Mouse (Mus musculus): ENCODE data around the gene Plpp1. TPM values are rescaled to one million over a fixed set of nuclear protein-coding genes. Genes with fewer than 3 reads are reported as not detected.

Plpp1 gene
- polyA plus RNA-seq, 1 experiment = 175 TPM

- TF ChIP-seq CTCF (IDR thresholded peaks at IDR 0.05; ENCODE audit: borderline replicate concordance, insufficient read depth, low read length) (no peak), POLR2A (IDR thresholded peaks at IDR 0.05; ENCODE audit: low read depth, low read length) (no peak)
- Histone ChIP-seq H3K4me3 (ENCODE audit: insufficient read depth, low read length) (no peak overlapping the region), H3K4me1 (ENCODE audit: control insufficient read depth, insufficient read depth, low read length) (peaks cover 7% of the 10 kb centered on the region; the same call in 1 of the 2 replicates), H3K27ac (ENCODE audit: insufficient read depth, low read length) (peak overlapping the region; percentile 99)
These were observed 28.3 kb upstream of the Plpp1 start for GRCm38 (mm10) chr13:112772252-112772651.

DNA sequence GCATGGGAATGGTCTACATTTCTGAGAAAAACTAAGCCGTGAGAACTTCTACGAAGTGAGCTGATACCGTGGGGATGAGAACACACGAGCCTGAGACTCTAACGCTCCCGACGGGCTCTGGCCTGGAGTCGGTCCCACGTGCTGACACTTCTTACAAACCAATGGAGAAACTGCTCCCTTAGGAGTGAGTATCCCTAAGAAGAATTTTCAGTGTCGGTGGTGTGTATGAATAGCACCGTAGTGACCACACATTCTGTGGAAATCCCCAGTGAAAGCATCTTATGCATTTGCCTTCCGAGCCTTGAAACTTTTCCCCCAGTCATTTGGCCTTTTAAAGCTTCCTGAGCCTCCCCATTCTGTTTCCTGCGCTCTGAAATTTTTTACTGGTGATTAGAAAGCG is 27.7 kb upstream of the Plpp1 start:
- TF ChIP-seq CTCF (IDR thresholded peaks at IDR 0.05; ENCODE audit: borderline replicate concordance, insufficient read depth, low read length) (no peak), POLR2A (IDR thresholded peaks at IDR 0.05; ENCODE audit: low read depth, low read length) (no peak)

GRCm38 (mm10) chr13:112773991-112774675 is 26.5 kb upstream of the Plpp1 start:
- H3K27ac ChIP-seq (ENCODE audit: insufficient read depth, low read length) = peak overlapping the region; percentile 72; the same call in 1 of the 2 replicates
- H3K4me3 ChIP-seq (ENCODE audit: insufficient read depth, low read length) = no peak overlapping the region
- TF ChIP-seq CTCF (IDR thresholded peaks at IDR 0.05; ENCODE audit: borderline replicate concordance, insufficient read depth, low read length) (no peak), POLR2A (IDR thresholded peaks at IDR 0.05; ENCODE audit: low read depth, low read length) (no peak)
- peaks cover 10% of the 10 kb centered on the region; the same call in 1 of the 2 replicates for H3K4me1 ChIP-seq (ENCODE audit: control insufficient read depth, insufficient read depth, low read length)

More for the DNA sequence above, 27.7 kb upstream of the Plpp1 start:
- no peak overlapping the region for H3K4me3 ChIP-seq (ENCODE audit: insufficient read depth, low read length)
- H3K27ac ChIP-seq (ENCODE audit: insufficient read depth, low read length) = peak overlapping the region; percentile 99
- H3K4me1 ChIP-seq (ENCODE audit: control insufficient read depth, insufficient read depth, low read length) = peaks cover 7% of the 10 kb centered on the region; the same call in 1 of the 2 replicates

DNA sequence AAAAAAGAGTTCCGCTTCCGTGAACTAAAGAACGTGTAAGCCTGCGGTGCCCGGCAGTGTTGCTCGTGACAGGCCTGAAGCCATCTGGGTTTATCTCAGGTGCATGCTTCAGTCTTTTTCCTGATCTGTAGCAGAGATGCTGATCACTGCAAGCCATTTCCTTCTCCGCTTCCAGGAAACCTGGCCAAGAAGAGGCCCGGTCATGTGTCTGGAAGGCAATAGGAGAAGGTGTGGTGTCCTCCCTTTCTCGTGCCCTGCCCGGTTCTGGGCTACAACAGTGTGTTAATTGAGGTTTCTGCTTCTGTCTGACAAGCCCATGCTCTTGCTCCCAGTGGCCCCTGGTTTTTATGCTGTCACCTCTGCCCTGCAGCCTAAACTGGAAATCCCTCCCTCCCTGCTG is 24.7 kb upstream of the Plpp1 start:
- Histone ChIP-seq H3K27ac (ENCODE audit: insufficient read depth, low read length) (no peak overlapping the region), H3K4me3 (ENCODE audit: insufficient read depth, low read length) (no peak overlapping the region), H3K4me1 (ENCODE audit: control insufficient read depth, insufficient read depth, low read length) (peaks cover 8% of the 10 kb centered on the region; the same call in 1 of the 2 replicates)
- TF ChIP-seq CTCF (IDR thresholded peaks at IDR 0.05; ENCODE audit: borderline replicate concordance, insufficient read depth, low read length) (no peak), POLR2A (IDR thresholded peaks at IDR 0.05; ENCODE audit: low read depth, low read length) (no peak)

DNA sequence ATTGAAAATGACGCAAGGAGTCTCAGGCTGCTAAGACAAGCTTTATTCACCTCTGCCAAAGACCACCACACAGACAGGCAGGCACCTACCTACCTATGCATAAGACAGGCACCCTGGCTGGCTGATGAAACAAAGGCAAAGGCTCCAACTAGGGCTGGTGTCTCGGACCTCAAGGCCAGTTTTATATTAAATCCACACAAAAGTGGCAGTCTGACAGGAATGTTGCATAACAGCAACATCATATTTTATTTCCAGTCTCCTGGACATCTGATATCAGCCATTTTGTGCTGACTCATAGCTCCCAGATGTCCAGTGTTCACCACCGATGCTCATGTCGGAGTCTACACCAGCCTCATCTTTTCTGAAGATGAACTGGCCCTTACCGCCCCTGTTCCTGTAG is 22.2 kb upstream of the Plpp1 start:
- H3K4me3 ChIP-seq (ENCODE audit: insufficient read depth, low read length) = no peak overlapping the region
- peak overlapping the region; percentile 9; the same call in 1 of the 2 replicates for H3K27ac ChIP-seq (ENCODE audit: insufficient read depth, low read length)
- TF ChIP-seq POLR2A (IDR thresholded peaks at IDR 0.05; ENCODE audit: low read depth, low read length) = no peak
- TF ChIP-seq CTCF (IDR thresholded peaks at IDR 0.05; ENCODE audit: borderline replicate concordance, insufficient read depth, low read length) = no peak
- H3K4me1 ChIP-seq (ENCODE audit: control insufficient read depth, insufficient read depth, low read length) = 0 out of 2 replicates have a peak, but pooled peaks cover 3% of the 10 kb centered on the region

- TF ChIP-seq POLR2A (IDR thresholded peaks at IDR 0.05; ENCODE audit: low read depth, low read length) (no peak), CTCF (IDR thresholded peaks at IDR 0.05; ENCODE audit: borderline replicate concordance, insufficient read depth, low read length) (no peak)
- Histone ChIP-seq H3K27ac (ENCODE audit: insufficient read depth, low read length) (no peak overlapping the region), H3K4me1 (ENCODE audit: control insufficient read depth, insufficient read depth, low read length) (no peaks in the 10 kb centered on the region), H3K4me3 (ENCODE audit: insufficient read depth, low read length) (no peak overlapping the region)
These were observed 15.3 kb upstream of the Plpp1 start for GRCm38 (mm10) chr13:112785305-112785704.

- TF ChIP-seq POLR2A (IDR thresholded peaks at IDR 0.05; ENCODE audit: low read depth, low read length) (no peak), CTCF (IDR thresholded peaks at IDR 0.05; ENCODE audit: borderline replicate concordance, insufficient read depth, low read length) (no peak)
- Histone ChIP-seq H3K4me3 (ENCODE audit: insufficient read depth, low read length) (no peak overlapping the region), H3K27ac (ENCODE audit: insufficient read depth, low read length) (no peak overlapping the region), H3K4me1 (ENCODE audit: control insufficient read depth, insufficient read depth, low read length) (no peaks in the 10 kb centered on the region)
These were observed 14.4 kb upstream of the Plpp1 start for GRCm38 (mm10) chr13:112786142-112786541.

- Histone ChIP-seq H3K4me1 (ENCODE audit: control insufficient read depth, insufficient read depth, low read length) (no peaks in the 10 kb centered on the region), H3K27ac (ENCODE audit: insufficient read depth, low read length) (no peak overlapping the region), H3K4me3 (ENCODE audit: insufficient read depth, low read length) (no peak overlapping the region)
- TF ChIP-seq POLR2A (IDR thresholded peaks at IDR 0.05; ENCODE audit: low read depth, low read length) (no peak), CTCF (IDR thresholded peaks at IDR 0.05; ENCODE audit: borderline replicate concordance, insufficient read depth, low read length) (no peak)
These were observed 13.6 kb upstream of the Plpp1 start for GRCm38 (mm10) chr13:112786942-112787533.

DNA sequence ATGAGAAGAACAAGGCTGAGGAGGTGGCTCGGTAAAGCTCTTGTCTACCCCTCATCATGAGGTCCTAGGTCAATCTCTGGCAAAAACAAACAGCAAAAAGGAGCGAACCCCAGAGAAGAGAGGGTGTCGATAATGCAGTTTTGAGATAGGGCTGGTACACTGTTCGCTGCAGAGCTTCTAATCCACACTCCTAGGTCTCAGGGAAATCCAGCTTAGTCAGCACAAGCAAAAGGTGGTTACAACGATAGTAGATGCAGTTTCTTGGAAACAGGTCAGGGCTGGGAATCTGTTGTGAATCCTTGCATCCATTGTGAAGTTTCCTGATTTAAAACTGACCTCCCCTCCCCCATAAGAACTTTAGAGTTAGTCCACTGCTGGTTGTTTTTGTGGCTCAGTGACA is 9.8 kb upstream of the Plpp1 start:
- no peak overlapping the region for H3K27ac ChIP-seq (ENCODE audit: insufficient read depth, low read length)
- TF ChIP-seq CTCF (IDR thresholded peaks at IDR 0.05; ENCODE audit: borderline replicate concordance, insufficient read depth, low read length) (no peak), POLR2A (IDR thresholded peaks at IDR 0.05; ENCODE audit: low read depth, low read length) (no peak)
- H3K4me3 ChIP-seq (ENCODE audit: insufficient read depth, low read length) = no peak overlapping the region
- H3K4me1 ChIP-seq (ENCODE audit: control insufficient read depth, insufficient read depth, low read length) = no peaks in the 10 kb centered on the region

GRCm38 (mm10) chr13:112791906-112792305 is 8.7 kb upstream of the Plpp1 start:
- Histone ChIP-seq H3K27ac (ENCODE audit: insufficient read depth, low read length) (no peak overlapping the region), H3K4me3 (ENCODE audit: insufficient read depth, low read length) (no peak overlapping the region), H3K4me1 (ENCODE audit: control insufficient read depth, insufficient read depth, low read length) (no peaks in the 10 kb centered on the region)
- TF ChIP-seq CTCF (IDR thresholded peaks at IDR 0.05; ENCODE audit: borderline replicate concordance, insufficient read depth, low read length) = no peak
- no peak for TF ChIP-seq POLR2A (IDR thresholded peaks at IDR 0.05; ENCODE audit: low read depth, low read length)
